Mouse (Mus musculus) kidney, adult 2 months (tissue): ENCODE data around the gene Haghl.

ENCODE experiments used
- CTCF ChIP-seq: fragments of 200-500 bp; conservative IDR thresholded peaks from 2 replicates; pipeline ENCODE4 v1.5.1; 2011; ENCODE audit warnings: low read depth, mild to moderate bottlenecking, control low read depth, low read length, moderate library complexity, mixed read lengths; ENCODE audit not compliant: insufficient read depth, insufficient read length
- POLR2A ChIP-seq: fragments of 200-500 bp; IDR thresholded peaks from one replicate; pipeline ENCODE4 v1.6.1; 2011; ENCODE audit warnings: low read depth, low read length, control low read depth

- TF ChIP-seq POLR2A, result no peak
- TF ChIP-seq CTCF, result no peak
These were observed 30.4 kb downstream of the Haghl start for GRCm38 (mm10) chr17:25755086-25755485.
